Mouse (Mus musculus): ENCODE measurements around the gene Gm13102.
"Not testable (repeated sequence)": the region's sequence is repeated elsewhere in the genome, so short reads cannot be mapped to it uniquely, and the experiment has no call there.

The Gm13102 gene

DNA sequence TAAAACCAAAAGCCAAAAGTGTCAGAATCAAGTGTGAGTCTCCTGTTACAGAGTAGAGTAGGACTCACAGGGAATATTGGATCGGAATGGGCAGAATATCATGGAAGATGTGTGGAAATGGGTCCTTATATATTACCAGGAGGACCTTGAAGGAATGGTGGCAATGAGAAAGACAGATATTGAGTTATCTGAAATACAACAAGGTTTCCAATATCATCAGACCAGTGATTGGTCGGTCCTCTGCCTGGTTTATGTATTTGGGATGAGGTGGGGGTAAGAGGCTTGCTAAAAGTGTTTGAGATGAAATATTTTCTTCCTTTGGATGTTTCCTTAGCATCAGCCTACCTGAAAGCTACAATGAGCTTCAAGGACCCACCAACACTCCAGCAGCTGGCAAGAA lies at the start of gene Gm13102:
TSS of gene Gm13102 (plus strand) at position 301 of the 400 bp plus-strand sequence.
- DNase-seq: not testable (repeated sequence)

GRCm38 (mm10) chr4:144058826-144059225 lies 47.4 kb upstream of the Gm13102 start, which contains the start of gene Pramel4:
TSS of gene Pramel4 (plus strand) at chr4:144059126.
- DNase-seq: not testable (repeated sequence)

Measured in lung, postnatal 36 days (tissue).